Mouse (Mus musculus) left cerebral cortex, adult 2 months (tissue): ENCODE measurements around the gene Txnip. TPM values are rescaled to one million over a fixed set of nuclear protein-coding genes. Genes with fewer than 3 reads are reported as not detected.
"Not testable (repeated sequence)": the region's sequence is repeated elsewhere in the genome, so short reads cannot be mapped to it uniquely, and the experiment has no call there.

Experiments used
- DNase-seq, 2 experiments: peaks; one replicate each; pipeline ENCODE4 v3.0.0; 2021 to 2022; ENCODE audit warnings: low spot score in 2 of 2, mixed read lengths in 1 of 2; ENCODE audit errors: extremely low spot score in 1 of 2
- H3K27ac ChIP-seq: fragments of 200-600 bp; 2 replicates; pipeline ENCODE4 v1.8.1; 2022
- H3K4me3 ChIP-seq: fragments of 200-600 bp; 2 replicates; pipeline ENCODE4 v1.8.1; 2022
- CTCF ChIP-seq: fragments of 200-600 bp; IDR thresholded peaks from 2 replicates; pipeline ENCODE4 v1.8.1; 2022; ENCODE audit warnings: antibody characterized with exemption, mild to moderate bottlenecking, moderate library complexity
- intact Hi-C: fragments of 180-260 bp; cut with DNase I; formaldehyde crosslinking; loops from one replicate; pipeline ENCODE4 v1.15.1; 2025
- total RNA-seq, 2 experiments: library from RNA; stranded (reverse); gene quantifications; 2 replicates each; pipeline ENCODE4 v1.2.3; 2021

Gene Txnip
- total RNA-seq, 2 experiments from 2014 or later = 22.4 to 28.2 TPM

GRCm38 (mm10) chr3:96598156-96599068, 40.7 kb downstream of the Txnip start:
- TF ChIP-seq CTCF = no peak

DNA sequence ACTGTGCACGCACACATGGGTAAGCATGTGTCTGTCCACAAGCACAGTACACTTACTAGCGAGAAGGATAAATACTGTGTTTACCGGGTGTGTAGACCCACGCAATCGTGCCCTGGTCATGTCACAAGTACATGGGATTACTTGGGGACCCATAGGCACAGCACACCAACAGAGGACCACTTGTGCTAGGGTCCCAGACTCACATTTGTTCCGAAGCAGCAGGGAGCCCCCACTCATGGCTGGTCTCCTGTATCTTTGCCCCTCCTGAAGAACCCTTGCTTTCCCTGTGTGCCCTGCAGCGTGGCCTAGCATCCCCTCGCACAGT, 41.3 kb downstream of the Txnip start:
- TF ChIP-seq CTCF = no peak
- Histone ChIP-seq H3K4me3 (peak overlapping the region; percentile 77), H3K27ac (peak overlapping the region; percentile 96)
- intact Hi-C loops = loop anchor here (5.0 kb wide), 1 partner anchor 322 kb away; no protein-coding TSS in a partner anchor
- DNase-seq = no peak

More at GRCm38 (mm10) chr3:96598156-96599068, 40.7 kb downstream of the Txnip start:
- intact Hi-C loops = loop anchor here (5.0 kb wide), 1 partner anchor 321 kb away; no protein-coding TSS in a partner anchor
- peak; percentile 64 to 65 for DNase-seq
- peak overlapping the region; percentile 96 for H3K27ac ChIP-seq
- peak overlapping the region; percentile 77 for H3K4me3 ChIP-seq

DNA sequence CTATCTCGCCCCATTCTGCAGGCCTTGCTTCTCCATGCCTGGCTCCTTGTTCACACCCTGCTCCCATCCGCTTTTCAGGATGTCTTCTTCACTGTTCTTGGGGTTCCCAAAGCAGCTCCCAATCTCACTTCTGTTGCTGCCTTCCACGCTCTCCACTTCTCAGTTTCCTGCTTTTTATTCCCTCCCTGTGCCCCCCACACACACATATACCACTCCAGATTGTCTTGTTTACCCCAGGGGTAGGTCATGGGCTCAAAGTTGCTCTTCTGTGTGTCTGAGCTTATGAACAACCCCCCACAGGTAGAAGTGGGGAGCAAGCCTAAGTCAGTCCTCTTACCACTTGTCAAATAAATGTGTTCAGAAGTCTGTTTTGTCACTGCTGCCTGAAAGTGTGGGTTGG, 41.7 kb downstream of the Txnip start:
- Histone ChIP-seq H3K4me3 (peak overlapping the region; percentile 77), H3K27ac (peak overlapping the region; percentile 96; the same call in 1 of the 2 replicates)
- no peak for DNase-seq
- TF ChIP-seq CTCF = no peak
- intact Hi-C loops = loop anchor here (5.0 kb wide), 1 partner anchor 322 kb away; no protein-coding TSS in a partner anchor

- intact Hi-C loops = no loop called here
- Histone ChIP-seq H3K27ac (peak within 1 kb of the TSS; percentile 85), H3K4me3 (peak within 1 kb of the TSS; percentile 75)
- no peak for TF ChIP-seq CTCF
- peak; percentile 89 to 93 for DNase-seq
These were observed 43.0 kb downstream of the Txnip start, which contains the start of gene Lix1l for GRCm38 (mm10) chr3:96600639-96601250. Gene Lix1l, plus strand, starts transcription at chr3:96601149.

GRCm38 (mm10) chr3:96601251-96601787, 43.6 kb downstream of the Txnip start:
- peak; percentile 61 to 64 for DNase-seq
- TF ChIP-seq CTCF = no peak
- intact Hi-C loops = no loop called here
- H3K27ac ChIP-seq = peak overlapping the region; percentile 85
- H3K4me3 ChIP-seq = peak overlapping the region; percentile 75

- intact Hi-C loops = loop anchor here (2.0 kb wide), 1 partner anchor 27 kb away; the partner anchor contains the start of gene Rbm8a
- peak in 1 of 2 experiments; percentile 24 for DNase-seq
- Histone ChIP-seq H3K4me3 (peak overlapping the region; percentile 75), H3K27ac (peak overlapping the region; percentile 85)
- no peak for TF ChIP-seq CTCF
These were observed 44.4 kb downstream of the Txnip start for GRCm38 (mm10) chr3:96601941-96602703.

- no peak for TF ChIP-seq CTCF
These were observed 44.9 kb downstream of the Txnip start for GRCm38 (mm10) chr3:96602704-96603084.

DNA sequence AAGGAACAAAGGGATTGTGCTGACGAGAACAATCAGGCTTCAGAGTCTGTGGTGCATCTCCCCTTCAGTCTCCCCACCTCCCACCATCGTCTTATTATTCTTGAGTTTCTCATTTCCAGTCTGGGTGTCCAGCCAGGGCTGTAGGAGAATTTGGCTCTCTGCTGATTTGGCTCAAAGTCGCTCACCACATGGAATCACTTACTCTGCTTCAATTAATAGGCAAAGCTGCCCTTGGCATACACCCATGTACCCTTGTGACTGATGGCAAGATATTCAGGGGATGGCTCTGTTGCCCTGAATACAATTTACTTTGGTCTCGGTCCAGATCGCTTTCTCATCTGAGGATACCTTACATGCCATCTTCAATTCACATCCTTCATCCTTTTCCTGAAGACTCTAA, 45.6 kb downstream of the Txnip start:
- Histone ChIP-seq H3K27ac (no peak overlapping the region), H3K4me3 (peak overlapping the region; percentile 75; the same call in 1 of the 2 replicates)
- no peak for TF ChIP-seq CTCF
- no peak for DNase-seq
- intact Hi-C loops = loop anchor here (2.0 kb wide), 1 partner anchor 25 kb away; the partner anchor contains the start of gene Rbm8a

More at GRCm38 (mm10) chr3:96602704-96603084, 44.9 kb downstream of the Txnip start:
- Histone ChIP-seq H3K4me3 (peak overlapping the region; percentile 75), H3K27ac (peak overlapping the region; percentile 85; the same call in 1 of the 2 replicates)
- DNase-seq = no peak
- intact Hi-C loops = loop anchor here (2.0 kb wide), 1 partner anchor 26 kb away; the partner anchor contains the start of gene Rbm8a

DNA sequence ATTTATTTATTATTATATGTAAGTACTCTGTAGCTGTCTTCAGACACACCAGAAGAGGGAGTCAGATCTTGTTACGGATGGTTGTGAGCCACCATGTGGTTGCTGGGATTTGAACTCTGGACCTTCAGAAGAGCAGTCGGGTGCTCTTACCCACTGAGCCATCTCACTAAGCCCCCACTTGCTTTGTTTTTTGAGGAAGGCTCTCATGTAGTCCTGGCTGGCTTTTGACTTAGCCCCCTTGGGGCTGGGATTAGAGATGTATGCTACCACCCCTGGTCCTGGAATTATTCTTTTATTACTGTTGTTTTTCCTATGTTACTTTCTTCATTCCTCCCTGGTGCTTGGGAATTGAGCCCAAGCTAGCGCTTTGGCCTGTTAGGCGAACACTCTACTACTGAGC, 48.2 kb downstream of the Txnip start:
- H3K4me3 ChIP-seq, intact Hi-C loops, DNase-seq, H3K27ac ChIP-seq: not testable (repeated sequence)

DNA sequence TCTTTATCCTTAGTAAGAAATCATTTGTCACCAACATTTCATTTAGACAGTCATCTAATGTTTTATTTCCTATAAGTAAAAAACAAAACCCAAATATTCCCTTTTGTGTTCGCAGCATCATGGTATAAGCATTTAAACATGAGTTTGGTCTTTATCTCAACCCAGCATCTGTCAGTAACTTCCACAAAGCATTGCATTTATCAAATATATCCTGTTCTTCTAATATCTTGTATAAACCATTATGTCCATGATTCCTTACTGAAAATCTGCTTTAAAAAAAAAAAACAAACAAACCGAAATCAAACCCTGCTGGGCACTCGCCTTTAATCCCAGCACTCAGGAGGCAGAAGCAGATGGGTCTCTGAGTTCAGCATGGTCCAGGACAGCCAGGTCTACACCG, 48.9 kb downstream of the Txnip start:
- H3K4me3 ChIP-seq = no peak overlapping the region
- intact Hi-C loops = no loop called here
- no peak for TF ChIP-seq CTCF
- DNase-seq = no peak
- H3K27ac ChIP-seq = no peak overlapping the region

Other genes starting within 250 kb of the Txnip start
- gene BC107364, start 105.7 kb upstream of the Txnip start, total RNA-seq = not detected
- 1 to 10 TPM; 1.7 to 1.8 TPM for gene Hfe2, start 32.8 kb upstream of the Txnip start, total RNA-seq
- not detected for gene Gm16253, start 19.0 kb downstream of the Txnip start, total RNA-seq
- 10 to 100 TPM; 26.6 to 28.1 TPM for gene Polr3gl, start 36.2 kb downstream of the Txnip start, total RNA-seq
- 10 to 100 TPM; 66.8 to 70.3 TPM for gene Ankrd34a, start 38.7 kb downstream of the Txnip start, total RNA-seq
- 10 to 100 TPM; 18.6 to 21.5 TPM for gene Lix1l, start 43.2 kb downstream of the Txnip start, total RNA-seq
- 10 to 100 TPM; 37.6 to 38.5 TPM for gene Rbm8a, start 72.0 kb downstream of the Txnip start, total RNA-seq
- 10 to 100 TPM; 53.0 to 56.3 TPM for gene Pex11b, start 77.4 kb downstream of the Txnip start, total RNA-seq
- under 1 TPM; 0.41 to 0.68 TPM for gene Gm42957, start 77.5 kb downstream of the Txnip start, total RNA-seq
- 1 to 10 TPM; 2.9 to 3.6 TPM for gene Itga10, start 87.6 kb downstream of the Txnip start, total RNA-seq
- 1 to 10 TPM; 8.3 to 9.5 TPM for gene Ankrd35, start 112.2 kb downstream of the Txnip start, total RNA-seq
- gene Pias3, start 138.4 kb downstream of the Txnip start, total RNA-seq = 10 to 100 TPM; 23.6 to 30.3 TPM
- gene Nudt17, start 150.6 kb downstream of the Txnip start, total RNA-seq = 10 to 100 TPM in 1 of 2 experiments, 1 to 10 TPM in 1; 8.7 to 10.4 TPM
- gene Polr3c, start 169.7 kb downstream of the Txnip start, total RNA-seq = 10 to 100 TPM; 22.7 to 25.3 TPM
- 10 to 100 TPM; 58.3 to 61.9 TPM for gene Rnf115, start 169.7 kb downstream of the Txnip start, total RNA-seq